Mouse (Mus musculus) CH12.LX (cell line): ENCODE data around the gene Rgs16. TPM values are rescaled to one million over a fixed set of nuclear protein-coding genes. Genes with fewer than 3 reads are reported as not detected.

ENCODE experiments used
- DNase-seq: peaks from one replicate; pipeline ENCODE4 v3.0.0-alpha.2; 2013; ENCODE audit errors: extremely low read depth
- H3K27ac ChIP-seq: 2 replicates; pipeline ENCODE4 v1.5.1; 2012; ENCODE audit warnings: low read depth, mild to moderate bottlenecking, control low read depth, moderate library complexity; ENCODE audit not compliant: insufficient read depth
- H3K27me3 ChIP-seq: replicated peaks from 2 replicates; pipeline ENCODE3; 2012; ENCODE audit warnings: inconsistent platforms
- H3K36me3 ChIP-seq, 2 experiments: replicated peaks in 1 of 2; 2 replicates each; pipeline versions ENCODE3 to v1.6.1; 2012; ENCODE audit warnings: inconsistent platforms in 1 of 2, low read length in 1 of 2, mild to moderate bottlenecking in 1 of 2, mixed read lengths in 1 of 2, moderate library complexity in 1 of 2; ENCODE audit not compliant: control insufficient read depth in 1 of 2, insufficient read depth in 1 of 2
- H3K4me1 ChIP-seq, 2 experiments: 2 replicates each; pipeline ENCODE4 v1.6.1; 2012; ENCODE audit warnings: inconsistent platforms in 1 of 2, moderate library complexity in 1 of 2; ENCODE audit not compliant: insufficient read depth in 2 of 2, control insufficient read depth in 1 of 2
- H3K4me2 ChIP-seq: 2 replicates; pipeline ENCODE4 v1.6.1; 2012; ENCODE audit warnings: low read depth, mild to moderate bottlenecking, control low read depth; ENCODE audit not compliant: poor library complexity, insufficient read depth, severe bottlenecking
- H3K4me3 ChIP-seq, 3 experiments: fragments of 150-350 bp in 1 of 3; sonication (generic) in 1 of 3; replicated peaks in 1 of 3; 2 replicates each; pipeline versions ENCODE3 to v1.5.1; 2011 to 2012; ENCODE audit warnings: low read depth in 2 of 3, low read length in 2 of 3, mild to moderate bottlenecking in 2 of 3, moderate library complexity in 2 of 3, control low read depth in 1 of 3, improper control_type of control experiment in 1 of 3, inconsistent platforms in 1 of 3, mixed read lengths in 1 of 3; ENCODE audit not compliant: poor library complexity in 1 of 3
- H3K79me2 ChIP-seq: replicated peaks from 2 replicates; pipeline ENCODE4 v1.6.1; 2012; ENCODE audit warnings: mild to moderate bottlenecking, moderate library complexity; ENCODE audit not compliant: control insufficient read depth, poor library complexity, insufficient read depth, severe bottlenecking; ENCODE audit errors: extremely low read depth
- H3K9ac ChIP-seq: 2 replicates; pipeline ENCODE4 v1.6.1; 2012; ENCODE audit warnings: low read depth, mild to moderate bottlenecking, control low read depth, moderate library complexity; ENCODE audit not compliant: insufficient read depth
- H3K9me3 ChIP-seq: replicated peaks from 2 replicates; pipeline ENCODE3; 2012; ENCODE audit warnings: low read length, inconsistent platforms, mixed read lengths
- BHLHE40 ChIP-seq: IDR thresholded peaks from 2 replicates; pipeline ENCODE4 v1.6.1; 2011; ENCODE audit warnings: mild to moderate bottlenecking, low read depth, low read length, improper control_type of control experiment
- E2F4 ChIP-seq: IDR thresholded peaks from 2 replicates; pipeline ENCODE4 v1.6.1; 2011; ENCODE audit warnings: low read depth, low read length, improper control_type of control experiment; ENCODE audit not compliant: insufficient replicate concordance
- ETS1 ChIP-seq: conservative IDR thresholded peaks from 2 replicates; pipeline ENCODE4 v1.6.1; 2012; ENCODE audit warnings: low read depth, mild to moderate bottlenecking, inconsistent platforms, low read length, improper control_type of control experiment, moderate library complexity
- HCFC1 ChIP-seq: IDR thresholded peaks from 2 replicates; pipeline ENCODE4 v1.6.1; 2012; ENCODE audit warnings: low read depth, mild to moderate bottlenecking, inconsistent platforms, low read length, improper control_type of control experiment
- IRF4 ChIP-seq: IDR thresholded peaks from 2 replicates; pipeline ENCODE4 v1.6.1; 2014; ENCODE audit warnings: low read depth, mild to moderate bottlenecking, inconsistent platforms, low read length, improper control_type of control experiment
- MAZ ChIP-seq: IDR thresholded peaks from 2 replicates; pipeline ENCODE4 v1.6.1; 2012; ENCODE audit warnings: low read depth, mild to moderate bottlenecking, inconsistent platforms, low read length, improper control_type of control experiment, moderate library complexity
- MEF2A ChIP-seq: IDR thresholded peaks from 2 replicates; pipeline ENCODE4 v1.6.1; 2014; ENCODE audit warnings: low read depth, mild to moderate bottlenecking, inconsistent platforms, low read length, improper control_type of control experiment, borderline replicate concordance
- TBP ChIP-seq: conservative IDR thresholded peaks from 2 replicates; pipeline ENCODE4 v1.6.1; 2011; ENCODE audit warnings: low read depth, low read length, improper control_type of control experiment
- UBTF ChIP-seq: IDR thresholded peaks from 2 replicates; pipeline ENCODE4 v1.6.1; 2012; ENCODE audit warnings: low read depth, mild to moderate bottlenecking, inconsistent platforms, low read length, improper control_type of control experiment, moderate library complexity
- ZC3H11A ChIP-seq: IDR thresholded peaks from 2 replicates; pipeline ENCODE4 v1.6.1; 2012; ENCODE audit warnings: low read depth, mild to moderate bottlenecking, inconsistent platforms, low read length, improper control_type of control experiment
- ZMIZ1 ChIP-seq: IDR thresholded peaks from 2 replicates; pipeline ENCODE4 v1.6.1; 2012; ENCODE audit warnings: low read depth, mild to moderate bottlenecking, inconsistent platforms, low read length, improper control_type of control experiment
- dilution Hi-C: fragments of 300-500 bp; cut with MboI; formaldehyde crosslinking; loops from 2 replicates; pipeline ENCODE4 v1.14.3; 2020; ENCODE audit warnings: low sequenced_read_pairs; ENCODE audit not compliant: extremely low pct_unique_long_range_greater_than_20kb, extremely low pct_ligation_motif_present
- in situ Hi-C: fragments of 300-500 bp; cut with MboI; formaldehyde crosslinking; loops from 3 replicates; pipeline ENCODE4 v1.14.3; 2019; ENCODE audit warnings: low sequenced_read_pairs, low pct_ligation_motif_present, low pct_unique_long_range_greater_than_20kb, mixed read lengths
- polyA plus RNA-seq: library from polyadenylated mRNA; unstranded; fragments of >175 nt; gene quantifications from 2 replicates; pipeline ENCODE4 v1.2.1, GENCODE M21; 2012; ENCODE audit warnings: low read depth; ENCODE audit not compliant: insufficient read length
- total RNA-seq, 2 experiments: library from RNA; depleted of rRNA; stranded (reverse); fragments of 300-350 nt in 1 of 2; fragments of >200 nt in 1 of 2; gene quantifications; 2 replicates each; pipeline ENCODE4 v1.2.3; 2012 to 2014

Gene Rgs16
- total and polyA plus RNA-seq, 3 experiments: 0.15 to 0.26 (median 0.21) TPM

- Histone ChIP-seq H3K4me3 (no peak overlapping the region), H3K36me3 (no peaks in the 10 kb centered on the region), H3K9ac (no peak overlapping the region), H3K9me3 (no peaks in the 10 kb centered on the region), H3K4me2 (no peak overlapping the region), H3K4me1 (peaks cover 22 to 82% of the 10 kb centered on the region in 2 experiments), H3K27me3 (peaks cover 6% of the 10 kb centered on the region), H3K27ac (no peak overlapping the region), H3K79me2 (no peaks in the 10 kb centered on the region)
- DNase-seq: no peak
- no peak for TF ChIP-seq BHLHE40
- no peak for TF ChIP-seq ETS1
- no peak for TF ChIP-seq MEF2A
- TF ChIP-seq E2F4: no peak
- no peak for TF ChIP-seq UBTF
- no peak for TF ChIP-seq MAZ
- dilution Hi-C loops: no loop called here
- in situ Hi-C loops: loop anchor here (5.0 kb wide), 1 partner anchor 37 kb away; no protein-coding TSS in a partner anchor
Observed at GRCm38 (mm10) chr1:153700448-153701063, 39.6 kb upstream of the Rgs16 start.

GRCm38 (mm10) chr1:153701461-153701860 lies 38.7 kb upstream of the Rgs16 start:
- Histone ChIP-seq H3K9me3 (peaks cover 4% of the 10 kb centered on the region), H3K4me1 (peaks cover 17 to 73% of the 10 kb centered on the region in 2 experiments), H3K79me2 (no peaks in the 10 kb centered on the region), H3K27me3 (peaks cover 6% of the 10 kb centered on the region), H3K4me3 (no peak overlapping the region), H3K36me3 (no peaks in the 10 kb centered on the region), H3K27ac (no peak overlapping the region), H3K9ac (no peak overlapping the region)
- dilution Hi-C loops (no loop called here), in situ Hi-C loops (loop anchor here (5.0 kb wide), 1 partner anchor 36 kb away; no protein-coding TSS in a partner anchor)
- no peak for DNase-seq
- TF ChIP-seq MEF2A (no peak), ZMIZ1 (no peak), HCFC1 (no peak), ZC3H11A (no peak), TBP (no peak), IRF4 (no peak)
- TF ChIP-seq, all 38 proteins: peak for 0
- no peak overlapping the region for H3K4me2 ChIP-seq
